Mouse (Mus musculus): Measurements from ENCODE around the gene Tex14. TPM values are rescaled to one million over a fixed set of nuclear protein-coding genes. Genes with fewer than 3 reads are reported as not detected.
"Not testable (repeated sequence)": the region's sequence is repeated elsewhere in the genome, so short reads cannot be mapped to it uniquely, and the experiment has no call there.

Gene Tex14
- polyA plus RNA-seq, 1 experiment from 2014 or later, result 1.7 TPM

DNA sequence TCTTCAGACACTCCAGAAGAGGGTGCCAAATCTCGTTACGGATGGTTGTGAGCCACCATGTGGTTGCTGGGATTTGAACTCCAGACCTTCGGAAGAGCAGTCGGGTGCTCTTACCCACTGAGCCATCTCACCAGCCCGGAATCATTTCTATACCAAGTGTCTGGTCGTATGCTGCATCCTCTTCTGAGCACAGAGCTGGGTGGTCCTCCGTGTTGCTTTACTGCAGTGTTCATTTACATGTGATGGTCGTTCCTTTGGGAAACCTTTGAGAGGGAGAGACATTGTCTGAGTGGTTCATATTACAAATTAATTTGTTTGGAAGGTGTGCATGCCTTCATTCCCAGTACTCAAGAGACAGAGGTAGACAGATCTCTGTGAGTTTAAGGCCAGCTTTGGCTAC lies 47.9 kb downstream of the Tex14 start:
- H3K4me2 ChIP-seq (replicated peaks); H3K9me3 ChIP-seq (replicated peaks); H3K27ac ChIP-seq (replicated peaks); ATAC-seq (ENCODE audit: insufficient number of reproducible peaks, low FRiP score, low TSS enrichment, low read depth); H3K9ac ChIP-seq; H3K4me1 ChIP-seq; H3K4me3 ChIP-seq (replicated peaks); H3K36me3 ChIP-seq; H3K27me3 ChIP-seq: not testable (repeated sequence)
- 69% methylated on average over 8 of the region's 8 CpGs for WGBS

- H3K27ac ChIP-seq (replicated peaks), result no peak overlapping the region
- no peak overlapping the region; the same call in 1 of the 2 replicates for H3K4me2 ChIP-seq (replicated peaks)
- H3K9ac ChIP-seq, result no peak overlapping the region
- H3K4me3 ChIP-seq (replicated peaks), result no peak overlapping the region
- WGBS, result 15% methylated on average over 13 of the region's 13 CpGs
- H3K27me3 ChIP-seq, result no peaks in the 10 kb centered on the region
- no peak for ATAC-seq (ENCODE audit: insufficient number of reproducible peaks, low FRiP score, low TSS enrichment, low read depth)
- no peaks in the 10 kb centered on the region; the same call in 1 of the 2 replicates for H3K4me1 ChIP-seq
- no peaks in the 10 kb centered on the region for H3K9me3 ChIP-seq (replicated peaks)
- no peaks in the 10 kb centered on the region for H3K36me3 ChIP-seq
Measured at GRCm38 (mm10) chr11:87453216-87454034, 48.6 kb downstream of the Tex14 start.

DNA sequence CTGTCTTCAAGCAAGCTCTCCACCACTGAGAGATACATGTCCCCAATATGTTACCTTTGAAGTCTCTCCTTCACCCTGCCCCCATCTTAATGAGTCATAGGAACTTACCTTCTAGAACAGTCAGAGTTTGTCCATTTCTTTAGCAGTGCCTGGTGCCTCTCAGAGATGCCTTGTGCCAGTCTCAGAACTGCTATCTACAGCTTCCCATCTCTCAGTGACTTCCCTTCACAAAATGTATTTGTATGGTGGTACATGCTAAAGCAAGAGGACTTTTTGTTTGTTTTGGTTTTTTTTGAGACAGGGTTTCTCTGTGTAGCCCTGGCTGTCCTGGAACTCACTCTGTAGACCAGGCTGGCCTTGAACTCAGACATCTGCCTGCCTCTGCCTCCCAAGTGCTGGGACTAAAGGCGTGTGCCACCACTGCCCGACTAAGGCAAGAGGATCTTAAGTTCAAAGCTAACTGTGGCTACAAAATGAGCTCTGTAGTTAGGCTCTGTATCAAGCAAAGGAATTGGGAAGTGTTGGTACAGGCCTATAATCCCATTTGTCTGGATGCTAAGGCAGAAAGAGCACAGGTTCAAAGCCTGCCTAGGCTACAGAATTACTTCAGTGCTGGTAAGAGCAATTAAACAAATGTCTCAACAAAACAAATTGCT lies 49.3 kb downstream of the Tex14 start:
- 79% methylated on average over 2 of the region's 2 CpGs for WGBS
- no peaks in the 10 kb centered on the region for H3K36me3 ChIP-seq
- no peaks in the 10 kb centered on the region; the same call in 1 of the 2 replicates for H3K4me1 ChIP-seq
- no peak overlapping the region for H3K4me2 ChIP-seq (replicated peaks)
- no peak overlapping the region for H3K27ac ChIP-seq (replicated peaks)
- H3K4me3 ChIP-seq (replicated peaks), result no peak overlapping the region
- ATAC-seq (ENCODE audit: insufficient number of reproducible peaks, low FRiP score, low TSS enrichment, low read depth), result no peak
- H3K9me3 ChIP-seq (replicated peaks), result no peaks in the 10 kb centered on the region
- H3K27me3 ChIP-seq, result no peaks in the 10 kb centered on the region
- no peak overlapping the region for H3K9ac ChIP-seq

GRCm38 (mm10) chr11:87455573-87455972 lies 50.7 kb downstream of the Tex14 start:
- Histone ChIP-seq H3K27ac (replicated peaks) (no peak overlapping the region), H3K36me3 (no peaks in the 10 kb centered on the region), H3K4me1 (no peaks in the 10 kb centered on the region; the same call in 1 of the 2 replicates), H3K9me3 (replicated peaks) (no peaks in the 10 kb centered on the region), H3K4me3 (replicated peaks) (no peak overlapping the region), H3K27me3 (no peaks in the 10 kb centered on the region), H3K4me2 (replicated peaks) (no peak overlapping the region), H3K9ac (no peak overlapping the region)
- no peak for ATAC-seq (ENCODE audit: insufficient number of reproducible peaks, low FRiP score, low TSS enrichment, low read depth)
- WGBS, result 89% methylated on average over 5 of the region's 5 CpGs

DNA sequence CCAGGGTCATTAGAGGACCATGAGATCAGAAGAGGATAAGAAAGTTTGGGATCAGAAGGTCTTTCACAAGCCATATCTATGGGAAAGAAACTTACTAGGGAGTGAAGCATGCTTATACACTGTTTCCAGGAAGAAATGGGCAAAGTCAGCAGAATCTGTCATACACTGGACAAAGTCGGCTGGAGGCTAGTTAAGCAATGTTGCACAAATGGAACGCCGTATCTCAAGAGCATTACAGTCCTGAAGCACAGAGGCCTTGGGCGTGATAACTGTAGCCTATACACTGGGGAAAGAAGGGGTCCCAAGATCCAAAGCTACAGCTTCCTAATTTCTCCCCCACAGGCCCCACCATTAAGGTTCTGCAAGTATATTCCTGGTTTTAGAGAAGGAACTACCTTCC lies 51.1 kb downstream of the Tex14 start:
- H3K9ac ChIP-seq, result no peak overlapping the region
- H3K4me1 ChIP-seq, result no peaks in the 10 kb centered on the region; the same call in 1 of the 2 replicates
- no peak overlapping the region for H3K4me2 ChIP-seq (replicated peaks)
- H3K36me3 ChIP-seq, result no peaks in the 10 kb centered on the region
- 87% methylated on average over 4 of the region's 4 CpGs for WGBS
- H3K9me3 ChIP-seq (replicated peaks), result no peaks in the 10 kb centered on the region
- no peak overlapping the region for H3K4me3 ChIP-seq (replicated peaks)
- no peak for ATAC-seq (ENCODE audit: insufficient number of reproducible peaks, low FRiP score, low TSS enrichment, low read depth)
- no peak overlapping the region for H3K27ac ChIP-seq (replicated peaks)
- H3K27me3 ChIP-seq, result no peaks in the 10 kb centered on the region

GRCm38 (mm10) chr11:87460566-87460965 lies 55.7 kb downstream of the Tex14 start:
- 90% methylated on average over 6 of the region's 6 CpGs for WGBS
- H3K4me1 ChIP-seq, result no peaks in the 10 kb centered on the region
- H3K27me3 ChIP-seq, result no peaks in the 10 kb centered on the region
- no peaks in the 10 kb centered on the region for H3K9me3 ChIP-seq (replicated peaks)
- no peak overlapping the region for H3K4me3 ChIP-seq (replicated peaks)
- H3K36me3 ChIP-seq, result no peaks in the 10 kb centered on the region
- H3K27ac ChIP-seq (replicated peaks), result no peak overlapping the region
- no peak for ATAC-seq (ENCODE audit: insufficient number of reproducible peaks, low FRiP score, low TSS enrichment, low read depth)
- no peak overlapping the region for H3K9ac ChIP-seq
- H3K4me2 ChIP-seq (replicated peaks), result no peak overlapping the region

DNA sequence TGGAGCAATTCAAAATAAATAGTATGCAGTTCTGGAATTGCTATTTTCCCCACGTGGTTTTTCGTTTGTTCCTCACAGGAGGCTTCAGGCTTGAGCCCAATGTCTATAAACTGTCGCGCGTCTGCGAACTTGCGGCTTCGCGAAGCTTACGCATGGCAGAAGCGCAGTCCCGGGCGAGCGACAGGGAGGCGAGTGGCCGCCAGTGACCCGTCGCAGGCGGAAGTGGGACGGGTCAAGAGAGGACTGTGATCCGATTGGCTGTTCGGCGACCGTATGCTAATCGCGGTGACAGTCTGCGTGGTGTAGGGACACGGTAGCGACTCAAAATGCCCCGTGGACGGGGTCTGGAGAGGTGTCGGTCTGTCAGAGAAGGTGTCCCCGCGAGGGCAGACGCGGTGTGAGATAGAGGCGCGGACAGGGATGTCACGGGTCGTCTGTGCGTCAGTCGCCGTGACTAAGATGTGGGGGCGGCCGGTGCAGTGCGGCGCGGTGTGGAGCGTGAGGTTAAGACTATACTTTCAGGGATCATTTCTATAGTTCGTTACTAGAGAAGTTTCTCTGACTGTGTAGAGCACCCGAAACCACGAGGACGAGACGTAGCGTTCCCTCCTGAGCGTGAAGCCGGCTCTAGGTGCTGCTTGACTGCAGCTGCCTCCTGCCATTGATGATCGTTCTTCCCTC lies 57.1 kb downstream of the Tex14 start:
- not testable (repeated sequence) for H3K36me3 ChIP-seq; H3K9me3 ChIP-seq (replicated peaks); H3K4me1 ChIP-seq; H3K9ac ChIP-seq; H3K27me3 ChIP-seq
- peak; percentile 97 for ATAC-seq (ENCODE audit: insufficient number of reproducible peaks, low FRiP score, low TSS enrichment, low read depth)
- peak overlapping the region; percentile 41 for H3K4me3 ChIP-seq (replicated peaks)
- H3K4me2 ChIP-seq (replicated peaks), result peak overlapping the region; percentile 55
- under 1% methylated on average over 23 of the region's 58 CpGs for WGBS
- H3K27ac ChIP-seq (replicated peaks), result peak overlapping the region; percentile 66

DNA sequence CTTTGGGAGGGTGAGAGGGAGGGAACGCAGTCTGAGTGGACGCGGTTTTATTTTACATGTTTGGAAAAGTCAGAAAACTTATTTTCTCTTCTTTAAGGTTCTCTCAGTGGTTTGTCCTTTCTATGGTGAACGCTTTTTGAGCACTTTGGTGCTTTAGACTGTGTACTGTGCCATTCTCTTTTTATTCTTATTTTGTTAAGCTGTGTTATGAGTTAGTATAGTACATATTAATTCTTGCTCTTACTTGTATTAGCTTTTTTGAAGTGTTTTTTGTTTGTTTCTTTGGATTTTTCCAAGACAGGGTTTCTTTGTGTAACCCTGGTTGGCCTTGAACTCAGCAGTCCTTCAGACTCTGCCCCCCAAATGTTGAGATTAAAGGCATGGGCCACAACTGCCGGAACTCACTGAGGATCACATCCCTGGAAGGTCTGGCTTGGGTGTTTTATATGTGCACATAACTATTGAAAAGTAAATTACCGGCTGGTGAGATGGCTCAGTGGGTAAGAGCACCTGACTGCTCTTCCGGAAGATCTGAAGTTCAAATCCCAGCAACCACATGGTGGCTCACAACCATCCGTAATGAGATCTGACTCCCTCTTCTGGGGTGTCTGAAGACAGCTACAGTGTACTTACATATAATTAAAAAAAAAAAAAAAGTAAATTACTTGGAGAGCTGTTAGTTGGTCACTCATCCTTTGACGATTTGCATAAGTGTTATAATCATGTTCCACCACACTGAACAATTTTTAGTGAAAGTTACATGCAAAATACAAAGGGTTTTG lies 57.8 kb downstream of the Tex14 start:
- 6% methylated on average over 9 of the region's 9 CpGs for WGBS
- peak; percentile 85 for ATAC-seq (ENCODE audit: insufficient number of reproducible peaks, low FRiP score, low TSS enrichment, low read depth)
- Histone ChIP-seq H3K4me2 (replicated peaks) (no peak overlapping the region), H3K9me3 (replicated peaks) (no peaks in the 10 kb centered on the region), H3K36me3 (no peaks in the 10 kb centered on the region), H3K9ac (no peak overlapping the region), H3K27me3 (no peaks in the 10 kb centered on the region), H3K27ac (replicated peaks) (peak overlapping the region; percentile 86), H3K4me3 (replicated peaks) (no peak overlapping the region), H3K4me1 (peaks cover 3% of the 10 kb centered on the region; the same call in 1 of the 2 replicates)

GRCm38 (mm10) chr11:87463243-87463540 lies 58.3 kb downstream of the Tex14 start:
- no peak for ATAC-seq (ENCODE audit: insufficient number of reproducible peaks, low FRiP score, low TSS enrichment, low read depth)
- H3K27ac ChIP-seq (replicated peaks), result no peak overlapping the region
- no peaks in the 10 kb centered on the region for H3K36me3 ChIP-seq
- no peaks in the 10 kb centered on the region for H3K27me3 ChIP-seq
- no peaks in the 10 kb centered on the region for H3K9me3 ChIP-seq (replicated peaks)
- H3K4me1 ChIP-seq, result peaks cover 5% of the 10 kb centered on the region; the same call in 1 of the 2 replicates
- no peak overlapping the region for H3K4me2 ChIP-seq (replicated peaks)
- no peak overlapping the region for H3K4me3 ChIP-seq (replicated peaks)
- WGBS, result 41% methylated on average over 5 of the region's 5 CpGs
- H3K9ac ChIP-seq, result no peak overlapping the region

DNA sequence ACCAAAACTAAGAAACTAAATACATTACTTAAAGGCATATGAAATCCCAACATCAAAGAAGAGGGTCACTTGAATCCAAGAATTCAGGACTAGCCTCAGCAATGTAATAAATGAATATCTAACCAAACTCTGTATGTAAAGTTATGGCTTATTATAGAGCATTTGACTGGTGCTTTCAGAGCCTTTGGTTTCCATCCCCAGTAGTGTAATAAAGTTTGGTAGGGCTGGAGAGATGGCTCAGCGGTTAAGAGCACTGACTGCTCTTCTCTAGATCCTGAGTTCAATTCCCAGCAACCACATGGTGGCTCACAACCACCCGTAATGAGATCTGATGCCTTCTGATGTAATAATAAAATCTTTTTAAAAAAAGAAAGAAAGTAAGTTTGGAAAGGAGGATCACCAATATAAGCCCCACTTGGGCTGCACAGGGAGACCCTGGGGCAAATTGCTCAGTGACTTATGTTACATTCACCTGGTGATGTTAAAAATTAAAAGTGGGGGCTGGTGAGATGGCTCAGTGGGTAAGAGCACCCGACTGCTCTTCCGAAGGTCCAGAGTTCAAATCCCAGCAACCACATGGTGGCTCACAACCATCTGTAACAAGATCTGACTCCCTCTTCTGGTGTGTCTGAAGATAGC lies 59.0 kb downstream of the Tex14 start:
- not testable (repeated sequence) for ATAC-seq (ENCODE audit: insufficient number of reproducible peaks, low FRiP score, low TSS enrichment, low read depth); H3K27me3 ChIP-seq; H3K4me2 ChIP-seq (replicated peaks); H3K27ac ChIP-seq (replicated peaks); H3K9me3 ChIP-seq (replicated peaks); H3K4me1 ChIP-seq; H3K4me3 ChIP-seq (replicated peaks); H3K9ac ChIP-seq; H3K36me3 ChIP-seq
- 74% methylated on average over 4 of the region's 4 CpGs for WGBS

Measured in embryonic facial prominence, embryonic 15.5 days (tissue).